Mouse (Mus musculus) brain, embryonic 14.5 days (tissue): ENCODE measurements around the gene Slc10a7.

Experiments
- CTCF ChIP-seq: fragments of 200-500 bp; IDR thresholded peaks from 2 replicates; pipeline ENCODE4 v1.5.1; 2012; ENCODE audit warnings: inconsistent platforms, mild to moderate bottlenecking, moderate library complexity, borderline replicate concordance; ENCODE audit not compliant: insufficient read depth, insufficient read length; ENCODE audit errors: extremely low read depth
- POLR2A ChIP-seq: fragments of 200-500 bp; IDR thresholded peaks from 2 replicates; pipeline ENCODE4 v1.6.1; 2012; ENCODE audit warnings: mild to moderate bottlenecking, inconsistent platforms, borderline replicate concordance; ENCODE audit not compliant: poor library complexity, insufficient read depth, insufficient read length, severe bottlenecking; ENCODE audit errors: extremely low read depth

- no peak for TF ChIP-seq POLR2A
- TF ChIP-seq CTCF, result no peak
These were observed 215.7 kb downstream of the Slc10a7 start for GRCm38 (mm10) chr8:78724832-78725231.
